Comparison of ENCODE assay signal across 27 mouse cellular contexts in genomic region chr13:36307386-36307785, GRCm38 (mm10).
DNase-seq lines count a peak whose midpoint lies in the region; ATAC-seq and TF ChIP-seq lines count a peak whose summit lies in the region.
"Had no signal": no experiment of that assay in that cellular context is flagged by ENCODE, and none has a peak within 500 bp of the region (broad histone marks: within the 10 kb centered on the region; RNA-seq: fewer than 3 reads in every experiment).

No protein-coding gene starts in this region.

- H3K4me2 ChIP-seq in embryonic facial prominence, embryonic 14.5 days (ENCODE audit: low read depth, low read length), result no peak overlapping the region
- H3K4me2 ChIP-seq in forebrain, embryonic 15.5 days (replicated peaks), result no peak overlapping the region
- H3K4me2 ChIP-seq in forebrain, embryonic 13.5 days, result no peak overlapping the region
- H3K4me2 ChIP-seq: embryonic facial prominence, embryonic 15.5 days; heart, embryonic 13.5 days; hindbrain, embryonic 15.5 days; intestine, embryonic 15.5 days had no signal

- ATAC-seq in embryonic facial prominence, embryonic 14.5 days (ENCODE audit: low read depth), result no peak
- 0 out of 2 replicates have a peak, but pooled peaks have one; percentile 46 for ATAC-seq in forebrain, embryonic 15.5 days (replicated peaks)
- no peak for ATAC-seq in forebrain, embryonic 13.5 days
- ATAC-seq: activated CD4-positive, CD25-positive, alpha-beta regulatory T cell, adult 4 months; intestine, embryonic 15.5 days had no signal

- H3K4me3 ChIP-seq in embryonic facial prominence, embryonic 14.5 days (ENCODE audit: low read depth, low read length), result no peak overlapping the region
- no peak overlapping the region for H3K4me3 ChIP-seq in embryonic facial prominence, embryonic 10.5 days
- H3K4me3 ChIP-seq in forebrain, embryonic 15.5 days, result no peak overlapping the region
- H3K4me3 ChIP-seq in forebrain, embryonic 13.5 days, result no peak overlapping the region
- H3K4me3 ChIP-seq in layer of hippocampus, adult 2 months, result no peak overlapping the region
- H3K4me3 ChIP-seq: embryonic facial prominence, embryonic 15.5 days; heart, adult 2 months; heart, embryonic 10.5 days; heart, embryonic 13.5 days; hindbrain, embryonic 15.5 days; intestine, embryonic 15.5 days had no signal

- WGBS in embryonic facial prominence, embryonic 14.5 days, result 51% methylated on average over 4 of the region's 4 CpGs
- WGBS in embryonic facial prominence, embryonic 10.5 days, result 78% methylated on average over 4 of the region's 4 CpGs
- 18% methylated on average over 4 of the region's 4 CpGs for WGBS in forebrain, embryonic 15.5 days
- 34% methylated on average over 4 of the region's 4 CpGs for WGBS in forebrain, embryonic 13.5 days

- H3K27ac ChIP-seq in embryonic facial prominence, embryonic 14.5 days (replicated peaks; ENCODE audit: low read depth, low read length), result no peak overlapping the region
- H3K27ac ChIP-seq in embryonic facial prominence, embryonic 10.5 days (replicated peaks), result no peak overlapping the region
- no peak overlapping the region for H3K27ac ChIP-seq in forebrain, embryonic 15.5 days (replicated peaks)
- H3K27ac ChIP-seq in forebrain, embryonic 13.5 days, result no peak overlapping the region
- H3K27ac ChIP-seq in layer of hippocampus, adult 2 months, result peak overlapping the region; percentile 88
- H3K27ac ChIP-seq: embryonic facial prominence, embryonic 15.5 days; heart, adult 2 months; heart, embryonic 10.5 days; heart, embryonic 13.5 days; intestine, embryonic 15.5 days had no signal

- TF ChIP-seq CTCF in layer of hippocampus, adult 2 months (conservative IDR thresholded peaks at IDR 0.05), result no peak
- TF ChIP-seq CTCF in brain, embryonic 14.5 days (IDR thresholded peaks at IDR 0.05; ENCODE audit: borderline replicate concordance, extremely low read depth, insufficient read depth, insufficient read length), result no peak

- no peak for TF ChIP-seq POLR2A in brain, embryonic 14.5 days (IDR thresholded peaks at IDR 0.05; ENCODE audit: borderline replicate concordance, extremely low read depth, insufficient read depth, insufficient read length, poor library complexity, severe bottlenecking)

- no peaks in the 10 kb centered on the region for H3K36me3 ChIP-seq in embryonic facial prominence, embryonic 14.5 days (ENCODE audit: control insufficient read depth, insufficient read depth, low read length)
- H3K36me3 ChIP-seq in embryonic facial prominence, embryonic 10.5 days (replicated peaks), result no peaks in the 10 kb centered on the region
- no peaks in the 10 kb centered on the region for H3K36me3 ChIP-seq in forebrain, embryonic 15.5 days
- H3K36me3 ChIP-seq in forebrain, embryonic 13.5 days (ENCODE audit: poor library complexity, severe bottlenecking), result no peaks in the 10 kb centered on the region
- H3K36me3 ChIP-seq: embryonic facial prominence, embryonic 15.5 days; heart, embryonic 10.5 days; heart, embryonic 13.5 days; hindbrain, embryonic 15.5 days; intestine, embryonic 15.5 days had no signal

- H3K9me3 ChIP-seq in embryonic facial prominence, embryonic 14.5 days (ENCODE audit: control insufficient read depth, low read length), result no peaks in the 10 kb centered on the region
- H3K9me3 ChIP-seq in embryonic facial prominence, embryonic 10.5 days, result no peaks in the 10 kb centered on the region
- no peaks in the 10 kb centered on the region for H3K9me3 ChIP-seq in forebrain, embryonic 15.5 days
- no peaks in the 10 kb centered on the region for H3K9me3 ChIP-seq in forebrain, embryonic 13.5 days (replicated peaks)
- H3K9me3 ChIP-seq: embryonic facial prominence, embryonic 15.5 days; heart, embryonic 10.5 days; heart, embryonic 13.5 days; hindbrain, embryonic 15.5 days; intestine, embryonic 15.5 days had no signal

- H3K9ac ChIP-seq in embryonic facial prominence, embryonic 14.5 days (ENCODE audit: low read depth, low read length), result no peak overlapping the region
- H3K9ac ChIP-seq in forebrain, embryonic 15.5 days (replicated peaks), result no peak overlapping the region
- no peak overlapping the region for H3K9ac ChIP-seq in forebrain, embryonic 13.5 days
- H3K9ac ChIP-seq: embryonic facial prominence, embryonic 15.5 days; heart, embryonic 13.5 days; hindbrain, embryonic 15.5 days; intestine, embryonic 15.5 days had no signal

- H3K4me1 ChIP-seq in embryonic facial prominence, embryonic 14.5 days (ENCODE audit: control insufficient read depth, insufficient read depth, low read length), result no peaks in the 10 kb centered on the region
- no peaks in the 10 kb centered on the region; the same call in 1 of the 2 replicates for H3K4me1 ChIP-seq in embryonic facial prominence, embryonic 10.5 days
- peaks cover 16% of the 10 kb centered on the region for H3K4me1 ChIP-seq in forebrain, embryonic 15.5 days
- peaks cover 13% of the 10 kb centered on the region for H3K4me1 ChIP-seq in forebrain, embryonic 13.5 days
- H3K4me1 ChIP-seq: embryonic facial prominence, embryonic 15.5 days; heart, embryonic 10.5 days; hindbrain, embryonic 15.5 days; intestine, embryonic 15.5 days had no signal

- peak; percentile 14 for DNase-seq in embryonic facial prominence, embryonic 14.5 days (ENCODE audit: low spot score)
- DNase-seq in embryonic facial prominence, embryonic 10.5 days (ENCODE audit: low spot score), result no peak
- DNase-seq in layer of hippocampus, adult 2 months (ENCODE audit: low spot score in 2 of 2), result no peak
- no peak for DNase-seq in layer of hippocampus, postnatal 25 days (ENCODE audit: extremely low spot score in 1 of 2, low spot score in 1 of 2)
- peak; percentile 58 for DNase-seq in brain, embryonic 14.5 days (ENCODE audit: low read depth)
- DNase-seq in cerebellum, adult 11 months, result no peak
- DNase-seq: adrenal gland, adult 8-10 months; adrenal gland, postnatal 25 days; cerebellum, adult 11-12 months; cerebellum, adult 8-10 months; cerebellum, postnatal 10 days; cerebellum, postnatal 36 days; embryo, embryonic 11 days; gastrocnemius, postnatal 10 days; gastrocnemius, postnatal 36 days; heart, adult 2 months; heart, postnatal 14 days; heart, postnatal 4 days; kidney, adult 11 months had no signal

- no peaks in the 10 kb centered on the region for H3K27me3 ChIP-seq in embryonic facial prominence, embryonic 14.5 days (replicated peaks; ENCODE audit: control insufficient read depth, insufficient read depth, low read length)
- H3K27me3 ChIP-seq in embryonic facial prominence, embryonic 10.5 days (replicated peaks; ENCODE audit: low read depth, poor library complexity, severe bottlenecking), result no peaks in the 10 kb centered on the region
- no peaks in the 10 kb centered on the region for H3K27me3 ChIP-seq in forebrain, embryonic 15.5 days
- H3K27me3 ChIP-seq in forebrain, embryonic 13.5 days, result no peaks in the 10 kb centered on the region
- H3K27me3 ChIP-seq: embryonic facial prominence, embryonic 15.5 days; heart, embryonic 13.5 days; hindbrain, embryonic 15.5 days; intestine, embryonic 15.5 days had no signal

Comparison
In these comparisons a context has a peak if more than half of its experiments do, and no peak if none do; other contexts are left out.
1. DNase-seq: peak in embryonic facial prominence, embryonic 14.5 days (single experiment) and brain, embryonic 14.5 days (single experiment); none in embryonic facial prominence, embryonic 10.5 days (single experiment), layer of hippocampus, adult 2 months (0 of 2), layer of hippocampus, postnatal 25 days (0 of 2) and cerebellum, adult 11 months (single experiment).